Mouse (Mus musculus) erythroblast, embryonic 14.5 days (primary cell): ENCODE results near the gene Prss38.

ENCODE experiments used
- GATA1 ChIP-seq: IDR thresholded peaks from 2 replicates; pipeline ENCODE4 v1.6.1; 2012; ENCODE audit warnings: low read length, inconsistent platforms, mixed read lengths
- TAL1 ChIP-seq: IDR thresholded peaks from 3 replicates; pipeline ENCODE4 v1.6.1; 2012; ENCODE audit warnings: low read length, inconsistent platforms, mixed read lengths

- no peak for TF ChIP-seq GATA1
- TF ChIP-seq TAL1 = no peak
Measured at GRCm38 (mm10) chr11:59410851-59411250, 35.4 kb upstream of the Prss38 start.
